Mouse (Mus musculus) liver, embryonic 14.5 days (tissue): Measurements from ENCODE around the gene Vasp.

Experiments
- CTCF ChIP-seq: IDR thresholded peaks from 2 replicates; pipeline ENCODE4 v1.5.1; 2016; ENCODE audit warnings: antibody characterized with exemption, low read depth, control low read depth
- EP300 ChIP-seq: IDR thresholded peaks from 2 replicates; pipeline ENCODE4 v1.6.1; 2016; ENCODE audit warnings: antibody characterized with exemption, low read depth

- TF ChIP-seq CTCF (no peak), EP300 (no peak)
Measured at GRCm38 (mm10) chr7:19269721-19270441, 1.7 kb downstream of the Vasp start.
